Mouse (Mus musculus) right cerebral cortex, postnatal 36 days (tissue): ENCODE results near the gene Vav2.

ENCODE experiments used
- DNase-seq, 2 experiments: peaks; one replicate each; pipeline ENCODE4 v3.0.0; 2022; ENCODE audit warnings: low spot score in 2 of 2, mixed read lengths in 1 of 2

The Vav2 gene

GRCm38 (mm10) chr2:27268325-27268724, 158.5 kb downstream of the Vav2 start:
- DNase-seq = no peak

DNA sequence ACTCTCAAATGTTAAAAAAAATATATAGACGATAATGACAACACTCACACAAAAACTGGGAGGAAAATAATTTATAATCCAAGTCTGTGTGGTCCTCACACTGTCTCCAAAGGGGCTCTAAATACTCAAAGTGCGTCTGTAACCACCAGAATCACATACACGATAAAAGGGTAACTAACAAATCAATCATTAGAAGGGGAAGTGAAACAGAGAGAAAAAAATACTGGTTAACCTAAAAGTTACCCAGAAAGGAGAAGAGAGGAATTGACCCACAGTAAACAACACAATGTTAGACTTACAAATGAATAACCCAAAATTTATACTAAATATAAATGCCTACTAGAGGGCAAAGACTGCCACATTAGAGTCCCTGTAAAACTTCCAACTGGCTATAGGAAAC, 161.0 kb downstream of the Vav2 start:
- DNase-seq = no peak

DNA sequence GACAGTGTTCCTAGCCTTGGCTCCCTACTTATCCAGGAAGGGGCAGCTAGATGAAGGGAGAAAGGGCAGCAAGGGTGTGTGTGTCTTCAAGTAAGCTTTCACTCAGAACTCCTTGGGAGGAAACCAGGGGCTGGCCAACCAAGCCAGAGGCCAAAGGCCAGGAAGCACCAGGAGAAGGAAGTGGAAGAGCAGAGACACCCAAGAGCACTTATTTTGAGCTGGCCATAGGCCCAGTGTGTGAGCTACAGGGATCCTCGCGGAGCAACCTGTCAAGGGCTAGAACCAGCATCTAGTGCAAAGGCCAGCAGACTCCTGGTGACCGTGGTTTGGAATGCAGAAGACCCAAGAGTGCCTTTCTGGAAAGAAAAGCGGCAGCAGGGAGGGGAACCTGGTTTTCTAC, 163.8 kb downstream of the Vav2 start:
- no peak for DNase-seq

DNA sequence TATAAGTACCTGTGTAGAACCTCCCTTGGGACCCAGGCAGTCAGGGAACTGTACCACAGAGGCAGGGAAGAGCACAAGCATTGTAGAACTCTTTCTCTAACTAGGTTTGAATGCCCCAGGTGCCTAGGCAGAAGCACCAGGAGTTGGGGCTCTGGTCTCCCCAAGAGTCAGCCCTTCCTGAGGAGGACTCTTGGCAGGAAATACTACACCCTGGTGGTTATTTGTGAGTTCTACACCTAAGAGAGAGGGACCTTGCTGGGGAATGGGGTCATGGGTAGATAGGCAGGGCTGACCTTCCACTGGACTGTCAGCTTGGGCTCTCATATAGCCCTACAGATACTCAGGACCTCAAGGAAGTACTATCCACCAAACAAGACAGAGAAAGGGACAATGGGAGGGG, 175.4 kb downstream of the Vav2 start:
- no peak for DNase-seq

- no peak for DNase-seq
Measured at GRCm38 (mm10) chr2:27248211-27248610, 178.6 kb downstream of the Vav2 start, which contains the start of gene Sardh. Gene Sardh, minus strand, starts transcription at chr2:27248337.

- no peak for DNase-seq
Measured at GRCm38 (mm10) chr2:27247487-27247863, 179.4 kb downstream of the Vav2 start.

GRCm38 (mm10) chr2:27246712-27247486, 179.9 kb downstream of the Vav2 start:
- peak; percentile 54 to 56 for DNase-seq

DNA sequence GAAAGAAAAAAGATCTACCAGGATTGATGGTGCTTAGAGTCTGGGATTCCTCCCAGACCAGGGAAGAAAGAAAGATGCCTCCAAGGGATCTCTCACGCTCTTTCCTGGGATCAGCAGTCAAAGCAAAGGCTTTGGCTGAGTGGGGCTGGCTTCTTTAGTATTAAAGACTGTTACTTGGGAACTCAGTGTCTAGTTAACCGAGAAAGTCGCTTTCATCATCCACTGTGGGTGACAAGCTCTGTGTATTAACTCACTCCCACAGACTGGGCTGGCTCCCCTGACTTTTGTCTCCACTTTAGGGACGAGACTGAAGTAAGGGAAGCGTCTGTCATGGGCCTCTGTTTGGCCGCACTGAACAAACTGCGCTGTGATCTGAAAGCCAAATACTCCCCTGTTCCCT, 180.9 kb downstream of the Vav2 start:
- DNase-seq = no peak

DNA sequence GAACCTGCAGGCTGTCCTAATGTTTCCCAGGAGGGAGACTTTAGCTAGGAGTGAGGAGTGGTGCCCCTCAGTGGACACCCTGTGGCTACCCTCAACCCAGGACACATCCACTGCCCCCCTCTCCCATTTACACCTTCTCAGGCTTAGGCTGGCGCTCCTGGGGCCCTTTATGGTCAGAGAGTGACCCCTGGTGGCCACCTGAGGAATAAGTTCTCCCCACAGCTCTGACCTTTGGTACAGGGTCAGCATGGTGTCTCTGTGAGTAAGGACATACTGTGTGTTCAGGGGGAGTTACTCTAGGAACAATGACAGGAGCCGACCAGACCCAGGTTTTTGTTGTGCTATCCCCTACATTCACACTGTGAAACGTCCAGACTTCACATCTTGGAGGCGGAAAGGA, 189.5 kb downstream of the Vav2 start:
- no peak for DNase-seq

- peak in 1 of 2 experiments; percentile 59 for DNase-seq
Measured at GRCm38 (mm10) chr2:27235729-27236128, 191.1 kb downstream of the Vav2 start.

DNA sequence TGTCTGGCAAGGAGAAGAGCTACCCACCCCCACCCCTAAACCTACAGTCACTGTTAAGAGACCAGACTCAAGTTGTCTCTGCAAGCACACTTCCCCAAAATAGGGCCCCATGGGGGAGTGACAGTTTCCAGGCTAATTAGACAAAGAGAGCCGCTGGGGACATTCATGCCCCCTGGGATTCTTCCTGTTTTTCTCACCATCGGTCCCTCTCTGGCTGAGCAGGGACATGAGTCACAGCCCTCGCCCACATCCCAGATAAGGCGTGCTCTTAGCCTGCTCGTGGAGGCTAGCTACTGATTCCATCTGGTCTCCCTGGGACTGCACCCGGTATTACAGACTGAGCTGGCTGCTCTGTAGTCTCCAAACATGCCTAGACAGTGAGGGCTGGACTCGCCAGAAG, 194.5 kb downstream of the Vav2 start:
- DNase-seq = peak; percentile 72 to 74

- DNase-seq = no peak
Measured at GRCm38 (mm10) chr2:27229481-27230105, 197.2 kb downstream of the Vav2 start.

- DNase-seq = no peak
Measured at GRCm38 (mm10) chr2:27228809-27229480, 197.9 kb downstream of the Vav2 start.

GRCm38 (mm10) chr2:27226572-27226971, 200.3 kb downstream of the Vav2 start:
- peak; percentile 59 to 77 for DNase-seq

- DNase-seq = peak; percentile 71 to 72
Measured at GRCm38 (mm10) chr2:27223012-27223421, 203.8 kb downstream of the Vav2 start.

DNA sequence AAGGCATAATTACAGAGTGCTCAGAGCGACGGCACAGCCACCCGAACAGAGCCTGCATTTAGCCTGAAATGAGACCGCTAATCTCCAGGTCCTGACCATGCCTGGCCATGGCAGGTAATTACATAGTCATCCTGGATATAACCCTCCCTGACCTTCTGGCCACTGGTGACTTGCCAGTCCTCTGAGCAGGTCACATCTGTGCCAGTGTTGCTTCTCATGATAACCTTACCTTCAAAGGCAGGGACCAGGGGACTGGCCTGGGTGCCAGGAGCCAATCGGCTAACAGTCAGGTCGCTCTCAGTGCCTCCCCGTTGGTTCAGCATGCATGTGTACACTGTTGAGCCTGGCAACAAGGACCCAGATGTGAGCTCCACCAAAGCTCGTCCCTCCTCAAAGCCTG, 208.3 kb downstream of the Vav2 start:
- no peak for DNase-seq

- no peak for DNase-seq
Measured at GRCm38 (mm10) chr2:27218121-27218544, 208.7 kb downstream of the Vav2 start.

DNA sequence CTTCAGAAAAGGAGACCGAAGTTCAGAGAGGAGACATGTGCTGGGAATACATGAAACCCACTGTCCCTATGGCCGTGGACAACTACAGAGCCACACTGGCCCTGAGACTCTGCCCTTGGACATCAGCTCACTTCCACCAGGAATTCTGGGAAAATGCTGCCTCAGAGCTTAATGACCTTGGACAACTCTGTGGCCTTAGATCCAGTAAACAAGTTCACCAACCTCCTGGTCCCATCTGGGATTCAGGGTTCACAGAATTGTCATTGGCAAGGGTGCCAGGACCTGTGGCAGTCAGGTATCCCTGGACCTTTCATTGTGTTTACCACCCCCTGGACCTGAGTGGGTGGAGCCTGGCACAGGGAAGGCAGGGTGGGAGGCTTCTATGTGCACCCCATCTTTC, 211.3 kb downstream of the Vav2 start:
- no peak for DNase-seq
